Mouse (Mus musculus): ENCODE measurements around the gene Tekt3.

Gene Tekt3

DNA sequence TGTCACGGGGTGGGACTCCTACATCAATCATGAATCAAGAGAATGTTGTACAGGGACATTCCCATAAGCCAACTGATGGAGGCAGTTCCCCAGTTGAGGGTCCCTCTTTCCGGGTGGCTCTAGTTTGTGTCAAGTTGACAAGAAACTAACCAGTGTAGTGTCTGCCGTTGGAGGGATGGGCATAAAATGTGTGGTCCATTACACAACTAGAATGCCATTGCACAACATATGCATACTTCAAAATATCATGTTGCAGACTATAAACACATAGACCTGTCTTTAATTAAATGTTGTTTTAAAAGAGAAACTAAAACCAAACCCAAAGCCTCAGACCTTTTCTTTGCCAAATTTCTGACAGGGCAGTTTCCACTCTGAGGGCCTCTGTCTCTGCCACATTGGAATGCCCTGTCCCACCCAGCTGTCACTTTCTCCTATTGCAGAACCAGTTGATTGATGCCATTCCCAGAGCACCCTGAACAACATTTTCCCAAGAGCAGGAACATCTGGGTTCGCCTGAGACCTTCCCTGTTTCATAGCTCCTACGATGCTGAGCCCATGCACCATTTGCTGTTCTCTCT, 3.0 kb upstream of the Tekt3 start:
- no peak for DNase-seq (ENCODE audit: low read depth, low spot score)

DNA sequence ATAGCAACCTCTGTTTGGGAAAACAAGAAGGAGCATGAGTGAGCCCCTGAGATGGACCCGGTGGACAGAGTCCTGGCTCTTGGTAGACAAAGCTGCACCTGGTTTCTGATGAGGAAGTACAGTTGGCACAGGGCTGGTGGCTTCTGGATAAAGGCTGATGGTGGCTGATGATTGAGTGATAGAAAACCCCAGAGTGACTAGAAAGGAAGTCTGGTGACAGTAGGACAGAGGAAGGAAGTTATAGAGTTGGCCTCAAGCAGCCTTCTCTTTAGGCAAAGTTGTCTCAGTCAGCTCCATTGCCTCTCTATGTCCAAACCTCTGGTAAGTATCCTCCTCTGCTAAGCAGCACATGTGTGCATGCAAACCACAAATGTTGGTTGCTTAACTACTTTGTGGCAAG, 1.5 kb upstream of the Tekt3 start:
- no peak for DNase-seq (ENCODE audit: low read depth, low spot score)

DNA sequence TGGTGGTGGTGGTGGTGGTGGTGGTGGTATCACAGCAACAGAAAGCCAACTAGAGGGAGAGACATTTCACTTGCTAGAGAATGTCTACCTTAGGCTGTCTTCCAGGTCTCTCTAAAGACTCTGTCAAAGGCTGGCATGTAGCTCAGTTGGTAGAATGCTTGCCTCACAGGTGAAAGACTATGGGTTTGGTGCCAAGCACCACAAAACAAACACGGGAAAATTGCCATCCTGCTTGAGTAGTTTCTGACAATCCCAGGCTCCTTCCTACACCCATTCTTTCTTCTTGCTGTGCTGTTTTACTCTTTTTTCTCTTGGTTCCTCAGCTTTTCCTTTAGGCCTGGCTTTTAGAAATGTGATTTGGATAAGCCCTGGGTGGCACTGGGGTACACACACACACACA, 5.1 kb downstream of the Tekt3 start:
- no peak for DNase-seq (ENCODE audit: low read depth, low spot score)

DNA sequence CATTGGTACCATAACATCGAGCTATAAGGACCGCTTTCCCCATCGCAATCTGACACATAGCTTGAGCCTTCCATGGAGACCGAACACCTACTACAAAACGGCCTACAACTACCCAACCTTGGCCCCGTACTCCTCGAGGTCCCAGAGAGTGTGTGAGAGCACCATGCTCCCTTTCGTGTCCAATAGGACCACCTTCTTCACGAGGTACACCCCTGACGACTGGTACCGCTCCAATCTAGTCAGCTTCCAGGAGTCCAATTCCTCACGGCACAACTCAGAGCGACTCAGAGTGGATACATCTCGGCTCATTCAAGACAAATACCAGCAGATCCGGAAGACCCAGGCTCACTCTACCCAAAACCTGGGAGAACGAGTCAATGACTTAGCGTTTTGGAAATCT, 8.6 kb downstream of the Tekt3 start:
- DNase-seq (ENCODE audit: low read depth, low spot score), result no peak

DNA sequence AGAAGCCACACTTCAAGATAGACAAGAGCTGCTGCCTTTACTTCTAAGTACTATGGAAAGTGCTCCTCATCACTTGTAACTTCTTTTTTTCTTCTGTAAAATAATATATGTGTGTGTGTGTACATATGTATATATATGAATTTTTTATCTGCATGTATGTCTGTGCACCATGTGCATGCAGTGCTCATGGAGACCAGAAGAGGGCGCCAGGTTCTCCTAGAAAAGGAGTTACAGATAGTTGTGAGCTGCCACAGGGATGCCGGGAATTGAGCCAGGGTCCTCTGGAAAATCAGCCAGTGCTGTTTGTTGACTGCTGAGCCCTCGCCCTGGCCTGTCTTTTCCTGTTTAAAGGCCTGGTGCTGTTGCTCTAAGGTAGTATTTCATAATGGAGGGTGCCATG, 23.1 kb downstream of the Tekt3 start:
- DNase-seq (ENCODE audit: low read depth, low spot score), result no peak

DNA sequence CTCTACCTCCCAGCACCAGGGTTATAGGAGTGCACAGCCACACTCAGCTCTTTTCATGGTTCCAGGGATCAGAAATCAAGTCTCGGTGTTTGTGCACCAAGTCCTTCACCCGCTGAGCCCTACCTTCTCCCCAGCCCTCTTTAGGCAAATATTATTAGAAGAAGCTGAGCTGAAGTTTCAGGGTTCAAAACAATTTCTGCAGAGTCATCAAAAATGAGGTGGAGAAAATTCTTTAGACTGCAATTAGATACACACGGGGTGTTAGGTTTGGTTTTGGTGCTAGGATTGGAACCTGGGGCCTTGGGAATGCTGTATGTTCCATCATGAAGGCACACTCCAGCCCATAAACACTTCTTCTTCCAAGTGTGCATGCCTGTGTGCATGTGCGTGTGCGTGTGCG, 27.2 kb downstream of the Tekt3 start:
- no peak for DNase-seq (ENCODE audit: low read depth, low spot score)

DNA sequence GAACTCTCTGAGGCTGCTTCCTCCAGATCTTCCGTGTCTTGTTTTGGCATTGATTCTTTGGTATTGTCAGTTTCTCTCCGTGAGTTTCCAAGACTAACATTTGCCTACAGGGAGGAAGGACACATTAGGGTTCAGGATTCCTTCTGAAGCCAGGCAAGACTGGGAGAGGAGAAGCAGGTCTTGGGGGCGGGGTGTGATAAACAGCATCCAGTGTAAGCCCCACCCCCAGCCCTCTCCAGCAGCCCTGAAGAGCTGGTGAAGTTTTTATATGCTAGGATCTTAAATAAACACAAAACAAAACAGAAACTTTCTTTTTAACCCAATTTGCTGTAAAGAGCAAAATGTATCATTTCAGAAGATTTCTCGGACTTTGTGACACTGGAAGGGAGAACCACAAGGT, 28.8 kb downstream of the Tekt3 start:
- no peak for DNase-seq (ENCODE audit: low read depth, low spot score)

DNA sequence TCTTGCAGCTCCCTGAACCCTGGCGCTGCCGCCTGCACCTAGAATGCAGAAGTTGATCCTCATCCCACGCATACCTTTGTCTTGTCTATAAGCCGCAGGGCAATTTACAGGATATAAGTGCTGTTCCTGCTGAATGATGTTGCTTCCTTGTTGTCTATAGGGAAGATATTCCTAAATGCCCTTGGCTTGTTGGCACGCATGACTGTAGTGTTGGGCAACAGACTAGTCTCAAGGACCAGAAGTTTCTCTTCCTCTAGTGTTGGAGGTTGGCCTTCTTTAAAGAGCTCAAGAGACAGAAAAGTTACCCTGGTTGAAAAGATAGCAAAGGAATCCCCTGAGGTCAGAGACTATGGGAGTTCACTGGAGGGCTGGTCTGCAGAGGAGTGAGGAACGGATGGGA, 29.5 kb downstream of the Tekt3 start:
- no peak for DNase-seq (ENCODE audit: low read depth, low spot score)

DNA sequence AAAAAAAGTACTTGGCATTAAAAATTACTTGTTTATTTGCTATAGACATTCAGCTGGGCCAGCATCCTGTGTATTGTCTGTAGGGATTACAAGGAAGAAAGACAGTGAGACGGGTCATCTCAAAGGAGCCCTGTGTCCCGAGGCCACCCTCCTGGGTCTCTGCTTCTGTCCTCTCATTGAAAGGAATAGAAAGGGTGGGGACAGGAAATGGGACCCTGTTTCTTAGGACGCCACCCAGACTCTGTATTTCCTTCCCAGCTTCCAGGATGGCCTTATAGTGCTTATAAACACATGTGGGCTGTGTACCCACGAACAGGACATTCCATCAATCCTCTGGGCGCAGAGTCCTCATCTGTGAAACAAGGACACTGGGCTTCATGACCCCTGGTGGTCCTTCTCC, 30.8 kb downstream of the Tekt3 start:
- no peak for DNase-seq (ENCODE audit: low read depth, low spot score)

DNA sequence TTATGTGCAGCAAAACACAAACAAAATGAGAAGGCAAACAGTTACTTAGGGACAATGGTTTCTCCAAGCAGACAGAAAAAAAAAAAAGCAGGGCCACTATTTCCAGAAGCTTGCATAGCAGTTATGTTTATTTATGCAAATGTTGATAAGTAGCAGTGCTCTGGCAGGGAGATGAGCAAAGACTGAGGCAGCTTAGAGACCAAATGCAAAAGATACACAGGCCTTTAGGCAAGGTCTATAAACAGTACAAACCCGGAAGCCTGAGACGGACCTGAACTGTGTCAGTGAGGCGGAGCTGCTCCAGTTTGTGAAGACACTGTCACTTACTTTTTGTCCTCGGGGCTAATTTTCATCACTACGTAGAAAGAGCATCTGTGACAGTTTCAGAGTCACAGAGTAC, 32.1 kb downstream of the Tekt3 start:
- DNase-seq (ENCODE audit: low read depth, low spot score), result no peak

DNA sequence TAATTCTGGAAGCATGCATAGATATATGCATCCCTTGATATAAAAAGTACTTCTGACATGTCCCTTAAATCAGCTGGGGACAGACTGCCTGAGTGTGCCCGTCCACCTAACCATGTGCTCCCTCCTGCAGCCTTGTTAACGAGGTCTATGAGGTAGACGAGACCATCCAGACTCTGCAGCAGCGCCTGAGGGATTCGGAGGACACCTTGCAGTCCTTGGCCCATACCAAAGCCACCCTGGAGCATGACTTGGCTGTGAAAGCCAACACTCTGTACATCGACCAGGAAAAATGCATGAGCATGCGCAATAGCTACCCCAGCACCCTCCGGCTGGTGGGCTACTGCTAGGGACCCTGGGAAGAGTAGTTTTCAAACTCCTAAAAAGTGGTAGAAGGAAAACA, 33.0 kb downstream of the Tekt3 start:
- DNase-seq (ENCODE audit: low read depth, low spot score), result no peak

DNA sequence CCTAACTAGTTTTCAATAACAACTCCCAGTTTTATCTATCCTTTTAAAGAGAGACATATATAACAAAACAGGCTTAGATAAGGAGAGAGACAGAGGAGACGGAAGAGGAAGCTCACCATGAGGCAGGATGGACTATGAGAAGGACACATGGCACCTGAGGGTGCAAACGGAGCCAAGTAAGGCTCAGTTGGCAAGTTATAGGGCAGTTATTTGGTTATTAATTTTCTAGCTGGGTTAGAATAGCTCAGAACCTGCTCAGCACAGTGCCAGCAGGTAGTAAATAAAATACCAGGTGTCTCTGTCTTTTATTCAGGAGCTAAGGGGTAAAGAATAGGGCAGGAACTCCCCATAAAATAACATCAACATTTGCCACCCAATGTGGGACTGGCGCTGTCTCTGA, 36.6 kb downstream of the Tekt3 start:
- no peak for DNase-seq (ENCODE audit: low read depth, low spot score)

DNA sequence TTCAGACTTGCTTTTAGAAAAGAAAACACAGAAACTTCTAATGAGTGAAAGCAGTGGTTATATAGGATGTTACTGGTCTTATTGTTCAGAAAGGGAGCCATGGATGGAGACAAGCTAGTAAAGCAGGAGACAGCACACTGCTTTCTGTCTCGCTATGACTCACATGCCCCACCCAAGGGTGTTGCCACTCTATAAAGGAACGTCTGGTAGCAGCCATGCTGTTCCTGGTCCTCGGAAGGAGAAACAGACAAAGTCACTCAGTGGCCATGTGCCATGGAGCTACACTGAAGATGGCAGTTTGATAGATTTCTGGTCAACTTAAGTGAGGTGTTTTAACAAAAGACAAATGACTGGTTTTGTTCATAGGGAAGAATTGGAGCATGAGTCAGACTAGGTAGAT, 37.9 kb downstream of the Tekt3 start:
- no peak for DNase-seq (ENCODE audit: low read depth, low spot score)

DNA sequence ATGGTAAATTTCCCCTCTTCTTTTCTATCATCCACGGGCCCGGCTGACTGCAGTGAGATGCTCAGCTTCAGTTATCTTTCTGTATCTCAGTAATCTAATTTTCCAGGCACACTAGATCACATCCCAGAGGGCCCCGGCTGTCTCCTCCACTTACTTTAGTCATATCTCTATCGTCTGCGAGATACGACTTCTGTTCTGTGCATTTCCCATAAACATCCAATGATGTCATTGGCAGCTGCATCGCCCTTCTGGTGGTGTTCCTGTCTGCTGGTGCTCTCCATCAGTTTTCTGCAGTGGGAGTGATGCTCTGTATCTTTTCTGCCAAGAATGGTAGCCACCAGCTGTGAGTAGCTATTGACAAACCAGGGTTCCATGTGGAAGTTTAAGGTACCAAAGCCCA, 41.8 kb downstream of the Tekt3 start:
- DNase-seq (ENCODE audit: low read depth, low spot score), result no peak

DNA sequence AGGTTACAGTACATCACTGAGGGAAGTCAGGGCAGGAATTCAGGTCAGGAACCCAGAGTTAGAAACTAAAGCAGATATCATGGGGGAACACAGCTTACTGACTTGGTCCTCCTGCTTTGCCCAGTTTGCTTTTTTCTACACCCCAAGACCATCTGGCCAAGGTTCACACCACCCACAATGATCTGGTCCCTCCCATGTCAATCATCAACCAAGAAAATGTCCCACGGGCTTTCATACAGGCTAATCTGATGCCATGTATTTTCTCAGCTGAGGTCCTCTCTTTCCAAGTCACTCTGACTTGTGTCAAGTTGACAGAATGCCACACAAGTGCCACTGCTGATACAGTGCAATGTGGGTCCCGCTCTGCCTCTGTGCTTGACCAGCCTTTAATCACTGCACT, 42.6 kb downstream of the Tekt3 start:
- no peak for DNase-seq (ENCODE audit: low read depth, low spot score)

DNA sequence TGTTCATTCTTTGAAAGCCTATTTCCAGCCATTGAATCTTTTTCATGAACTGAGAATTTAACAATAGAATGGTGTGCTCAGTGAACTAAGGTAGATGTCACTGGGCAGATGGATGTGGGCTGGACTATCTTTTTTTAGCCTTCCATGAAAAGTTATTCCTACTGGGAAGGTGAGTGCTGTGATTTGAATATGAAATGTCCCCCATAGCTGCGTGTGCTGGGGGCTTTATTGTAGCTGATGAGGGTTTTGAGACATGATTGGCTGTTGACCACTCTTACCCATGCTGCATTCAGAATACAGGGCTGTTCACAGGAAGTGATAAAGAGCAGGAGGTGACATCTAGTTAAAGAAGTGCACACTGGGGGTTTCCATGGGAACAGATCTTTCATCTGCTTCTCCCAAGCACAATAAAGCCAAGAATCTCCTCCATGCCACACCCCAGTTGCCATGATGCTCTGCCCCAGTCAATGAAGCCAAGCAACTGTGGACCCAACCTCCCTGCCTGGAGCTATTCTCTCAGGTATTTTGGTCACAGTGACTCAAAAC, 47.8 kb downstream of the Tekt3 start:
- no peak for DNase-seq (ENCODE audit: low read depth, low spot score)

DNA sequence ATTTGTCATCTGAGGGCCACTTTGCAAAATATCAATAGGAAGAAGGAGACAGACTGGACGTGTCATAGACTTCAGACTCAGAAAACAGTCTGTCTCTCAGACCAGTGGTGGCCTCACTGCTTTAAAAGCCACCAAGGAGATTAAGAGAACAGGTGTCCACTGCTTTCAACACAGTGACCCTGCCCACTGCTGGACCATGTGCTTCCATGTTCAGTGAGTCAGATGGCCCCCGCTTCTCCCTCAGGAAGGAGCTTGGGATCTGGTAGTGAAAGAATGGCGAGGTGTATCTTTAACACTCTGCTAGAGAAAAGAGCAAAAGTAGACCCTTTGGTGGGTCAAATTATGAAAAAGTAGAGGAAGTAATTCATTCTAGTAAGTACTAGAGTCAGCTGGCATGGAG, 48.9 kb downstream of the Tekt3 start:
- DNase-seq (ENCODE audit: low read depth, low spot score), result no peak

DNA sequence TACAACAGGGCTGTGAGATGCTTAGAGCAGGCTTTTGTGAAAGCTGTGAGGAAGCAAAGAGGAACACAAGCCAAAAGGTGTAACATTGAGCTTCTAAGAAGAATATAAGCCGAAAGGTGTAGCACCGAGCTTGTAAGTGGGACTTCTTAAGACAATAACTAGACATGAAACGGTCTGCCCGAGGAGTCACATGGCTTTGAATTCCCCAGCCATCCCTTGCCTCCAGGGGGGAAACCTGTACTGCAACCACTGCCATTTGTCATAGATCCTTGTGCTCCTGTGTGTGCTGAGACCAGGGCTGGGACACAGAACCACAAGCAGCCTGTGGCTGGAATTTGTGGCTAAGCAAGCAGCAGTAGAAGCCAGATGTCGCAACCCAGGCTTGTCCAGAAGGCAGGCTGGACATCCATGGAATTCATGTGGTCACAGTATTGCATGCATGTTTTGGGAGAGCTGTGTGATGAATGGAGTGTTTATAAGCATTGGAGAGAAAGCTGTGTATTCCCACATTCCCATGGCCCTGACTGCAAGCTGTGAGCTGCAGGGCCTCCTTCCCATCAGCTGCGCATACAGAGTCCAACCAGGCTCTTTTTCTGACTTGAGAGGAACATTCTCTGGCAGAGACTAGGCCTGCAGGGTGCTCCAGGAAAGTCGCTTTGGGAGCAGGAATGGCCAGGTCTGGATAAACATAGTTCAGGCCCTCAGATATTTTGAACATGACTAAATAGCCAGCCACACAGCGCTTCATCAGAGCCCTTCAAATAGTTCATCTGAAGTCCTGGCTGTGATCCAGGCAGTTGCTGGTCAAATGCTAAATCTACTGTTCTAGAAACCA, 53.6 kb downstream of the Tekt3 start:
- peak; percentile 76 for DNase-seq (ENCODE audit: low read depth, low spot score)

DNA sequence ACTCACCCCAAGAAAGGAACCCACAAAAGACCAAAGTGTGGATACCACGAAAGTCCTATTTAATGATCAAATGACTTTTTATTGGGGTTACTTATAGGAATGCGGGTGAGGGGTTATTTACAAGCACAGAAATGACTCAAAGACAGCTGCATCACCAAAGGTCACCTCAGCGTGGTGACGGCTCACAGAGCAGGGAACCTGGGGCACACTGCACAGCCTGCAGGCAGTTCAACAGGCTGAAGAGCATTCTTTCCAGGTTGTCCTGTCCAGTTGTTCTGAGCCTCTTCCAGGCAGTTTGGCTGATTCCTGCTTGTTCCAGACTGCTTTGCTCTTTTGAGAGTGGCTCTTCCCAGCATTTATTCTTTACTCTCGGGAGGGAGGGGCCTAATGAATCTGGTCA, 55.2 kb downstream of the Tekt3 start:
- no peak for DNase-seq (ENCODE audit: low read depth, low spot score)

DNA sequence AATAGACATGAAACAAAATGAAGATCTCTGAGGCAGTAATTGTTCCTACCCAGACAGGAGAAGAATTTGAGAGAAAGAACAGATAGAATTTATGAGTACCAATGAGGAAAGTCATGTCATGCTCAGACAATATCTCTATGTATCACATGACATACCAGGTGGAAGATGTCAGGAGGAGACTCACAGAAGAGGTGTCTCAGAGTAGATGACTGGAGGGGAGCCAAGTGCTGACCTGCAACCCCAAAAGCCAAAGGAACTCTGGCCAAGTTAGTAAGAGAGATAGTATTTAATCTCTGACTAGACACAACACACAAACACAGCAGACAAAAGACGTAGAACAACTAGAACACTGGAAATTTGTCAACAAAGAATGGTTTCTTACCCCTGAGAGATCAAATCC, 55.8 kb downstream of the Tekt3 start:
- no peak for DNase-seq (ENCODE audit: low read depth, low spot score)

DNA sequence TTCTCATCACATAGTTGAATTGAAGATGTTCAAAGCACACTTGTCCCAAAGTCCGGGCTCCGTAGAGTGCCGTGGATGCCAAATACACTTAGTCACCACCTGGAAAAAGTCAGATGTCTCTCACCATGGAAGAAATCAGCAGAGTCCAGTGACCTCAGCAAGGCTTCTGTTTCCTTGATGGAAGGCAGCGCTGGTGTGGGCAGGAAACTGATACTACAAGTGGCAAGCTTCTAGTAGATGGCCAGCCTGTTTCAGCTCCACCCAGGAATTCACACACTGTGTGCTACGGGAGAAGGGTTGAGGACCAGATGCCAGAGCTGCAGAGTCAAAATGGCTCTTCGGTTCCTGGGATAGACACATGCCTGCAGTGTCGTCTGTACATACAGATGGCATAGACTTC, 58.3 kb downstream of the Tekt3 start:
- peak; percentile 63 for DNase-seq (ENCODE audit: low read depth, low spot score)

DNA sequence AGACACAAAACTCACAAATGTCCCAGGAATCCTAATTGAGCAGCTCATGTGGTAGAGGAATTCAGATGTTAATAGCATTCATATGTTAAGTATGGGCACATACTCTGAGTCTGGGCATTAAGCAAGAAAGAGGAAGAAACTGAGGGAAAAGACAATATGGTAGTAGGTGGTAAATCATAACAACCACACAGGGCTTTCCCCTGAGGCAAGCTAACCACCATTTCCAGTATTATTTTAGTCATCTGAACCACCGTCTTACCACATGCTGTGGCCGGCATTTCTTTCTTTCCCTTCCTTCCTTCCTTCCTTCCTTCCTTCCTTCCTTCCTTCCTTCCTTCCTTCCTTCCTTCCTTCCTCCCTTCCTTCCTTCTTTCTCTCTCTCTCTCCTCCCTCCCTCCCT, 60.8 kb downstream of the Tekt3 start:
- no peak for DNase-seq (ENCODE audit: low read depth, low spot score)

DNA sequence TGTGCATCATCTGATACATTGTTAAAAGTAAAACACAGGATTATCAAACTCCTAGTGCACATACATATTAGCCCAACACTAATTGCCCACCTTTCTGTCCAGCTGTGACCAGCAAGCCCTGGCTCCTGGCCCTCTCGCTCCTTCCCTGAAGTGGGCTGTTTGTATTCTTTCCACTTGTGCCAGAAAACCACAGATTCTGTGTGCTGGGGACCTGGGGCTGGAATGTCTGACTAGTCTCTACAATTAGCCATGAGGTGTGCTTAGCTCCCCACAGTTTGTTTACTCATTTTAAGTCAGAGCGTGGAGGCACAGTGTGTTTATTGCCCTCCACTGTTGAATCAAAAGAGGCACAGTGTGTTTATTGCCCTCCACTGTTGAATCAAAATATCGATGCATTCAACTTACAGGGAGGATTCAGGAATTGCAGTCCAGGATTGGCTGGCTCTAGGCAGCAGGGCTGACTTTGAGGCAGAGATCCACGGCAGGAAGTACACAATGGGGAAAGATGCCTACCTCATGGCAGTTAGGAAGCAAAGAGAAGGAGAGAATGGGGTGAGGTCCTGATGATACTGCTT, 61.4 kb downstream of the Tekt3 start:
- DNase-seq (ENCODE audit: low read depth, low spot score), result no peak

Data from skeletal muscle tissue, adult 2 months (tissue).